Mouse (Mus musculus) stomach, postnatal 0 days (tissue): ENCODE results near the gene Stk38. TPM values are rescaled to one million over a fixed set of nuclear protein-coding genes. Genes with fewer than 3 reads are reported as not detected.

Source experiments
- ATAC-seq: fragments of 200-750 bp; cut with Nextera tagmentation; 2 replicates; pipeline ENCODE4 v1.8.0; 2017; ENCODE audit not compliant: low FRiP score, low TSS enrichment
- DNase-seq: peaks from one replicate; pipeline ENCODE4 v3.0.0-alpha.2; 2016; ENCODE audit warnings: low spot score
- H3K27ac ChIP-seq: fragments of 300-500 bp; sonication (generic); replicated peaks from 2 replicates; pipeline ENCODE4 v1.5.1; 2014; ENCODE audit warnings: mild to moderate bottlenecking, control low read depth
- H3K27me3 ChIP-seq: fragments of 300-500 bp; sonication (generic); 2 replicates; pipeline ENCODE4 v1.6.1; 2014; ENCODE audit warnings: low read length; ENCODE audit not compliant: control insufficient read depth, insufficient read depth
- H3K36me3 ChIP-seq: fragments of 300-500 bp; sonication (generic); 2 replicates; pipeline ENCODE4 v1.6.1; 2014; ENCODE audit warnings: low read length, mixed read lengths; ENCODE audit not compliant: control insufficient read depth, insufficient read depth
- H3K4me1 ChIP-seq: fragments of 300-500 bp; sonication (generic); replicated peaks from 2 replicates; pipeline ENCODE4 v1.6.1; 2014; ENCODE audit warnings: antibody characterized with exemption; ENCODE audit not compliant: control insufficient read depth, insufficient read depth
- H3K4me2 ChIP-seq: fragments of 300-500 bp; sonication (generic); replicated peaks from 2 replicates; pipeline ENCODE4 v1.6.1; 2014; ENCODE audit warnings: low read depth, mild to moderate bottlenecking, control low read depth, moderate library complexity
- H3K4me3 ChIP-seq: fragments of 300-500 bp; sonication (generic); 2 replicates; pipeline ENCODE4 v1.5.1; 2014; ENCODE audit warnings: low read depth, low read length, control low read depth
- H3K9ac ChIP-seq: fragments of 300-500 bp; sonication (generic); 2 replicates; pipeline ENCODE4 v1.6.1; 2014; ENCODE audit warnings: mild to moderate bottlenecking, low read length, control low read depth, mixed read lengths
- H3K9me3 ChIP-seq: fragments of 300-500 bp; sonication (generic); 2 replicates; pipeline ENCODE4 v1.6.1; 2016; ENCODE audit warnings: low read length; ENCODE audit not compliant: control insufficient read depth
- CTCF ChIP-seq: IDR thresholded peaks from 2 replicates; pipeline ENCODE4 v1.5.1; 2016; ENCODE audit warnings: antibody characterized with exemption, low read depth, mild to moderate bottlenecking, moderate library complexity
- EP300 ChIP-seq: optimal IDR thresholded peaks from 2 replicates; pipeline ENCODE3; 2016; ENCODE audit warnings: antibody characterized with exemption
- WGBS: fragments of 180-500 bp; shearing (Covaris S2); extraction: QIAGEN DNeasy Blood & Tissue Kit; methylation state at CpG from one replicate; pipeline ENCODE4 v1.1.7; 2014; 5-methylcytosine and 5-hydroxymethylcytosine counted together
- polyA plus RNA-seq: library from polyadenylated mRNA; unstranded; fragments of >200 nt; fragmentation: Nextera tagmentation; extraction: Ambion mirVana; gene quantifications from 2 replicates; pipeline ENCODE4 v1.2.1, GENCODE M21; 2015

Stk38 gene
- polyA plus RNA-seq, 1 experiment from 2014 or later, result 64.8 TPM

DNA sequence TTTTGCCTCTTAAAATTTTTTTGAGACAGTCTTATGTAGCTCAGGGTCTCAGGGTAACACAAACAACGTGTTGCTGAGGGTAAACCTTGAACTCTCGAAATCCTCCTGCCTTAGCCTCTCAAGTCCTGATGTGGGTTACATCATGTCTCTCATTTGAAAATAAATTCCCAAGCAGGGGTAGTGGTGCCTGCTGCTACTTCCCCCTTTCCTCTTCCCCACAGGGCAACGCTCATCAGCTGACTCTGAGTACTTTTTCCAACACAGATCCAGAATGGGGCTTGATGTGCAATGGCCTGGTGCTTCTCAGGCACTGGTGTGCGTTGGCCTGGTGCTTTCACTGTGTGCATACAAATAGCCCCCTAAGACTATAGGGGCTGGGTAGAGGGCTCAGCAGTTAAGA is 1.4 kb upstream of the Stk38 start:
- no peaks in the 10 kb centered on the region for H3K9me3 ChIP-seq
- no peak for ATAC-seq
- H3K36me3 ChIP-seq, result no peaks in the 10 kb centered on the region
- no peak overlapping the region for H3K4me3 ChIP-seq
- no peak for DNase-seq
- H3K4me1 ChIP-seq, result no peaks in the 10 kb centered on the region
- 89% methylated on average over 4 of the region's 4 CpGs for WGBS
- no peak overlapping the region for H3K9ac ChIP-seq
- H3K27me3 ChIP-seq, result no peaks in the 10 kb centered on the region
- no peak overlapping the region for H3K27ac ChIP-seq
- no peak overlapping the region for H3K4me2 ChIP-seq
- no peak for TF ChIP-seq CTCF
- no peak for TF ChIP-seq EP300

DNA sequence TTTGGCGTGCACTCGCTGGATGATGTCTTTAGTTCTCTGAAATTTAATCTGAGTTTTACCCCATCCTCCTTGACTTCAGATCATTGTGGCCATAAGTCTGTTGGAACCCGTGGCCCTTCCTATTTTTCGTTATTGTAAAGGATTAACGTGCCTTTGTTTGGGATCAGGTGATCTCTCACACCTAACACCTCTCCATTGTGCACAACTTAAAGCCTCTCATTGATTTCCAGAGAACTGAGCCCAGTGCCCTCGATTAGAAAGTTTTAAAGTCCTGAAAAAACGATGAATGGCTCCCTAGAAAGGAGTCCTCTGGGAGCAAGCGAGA is 493 bp upstream of the Stk38 start:
- Histone ChIP-seq H3K9ac (peak overlapping the region; percentile 95), H3K4me2 (peak overlapping the region; percentile 88), H3K27ac (peak overlapping the region; percentile 95), H3K9me3 (no peaks in the 10 kb centered on the region), H3K27me3 (no peaks in the 10 kb centered on the region), H3K4me3 (peak overlapping the region; percentile 95), H3K4me1 (no peaks in the 10 kb centered on the region), H3K36me3 (no peaks in the 10 kb centered on the region)
- peak; percentile 2; the same call in 1 of the 2 replicates for ATAC-seq
- no peak for DNase-seq
- TF ChIP-seq CTCF, result no peak
- no peak for TF ChIP-seq EP300
- 11% methylated on average over 8 of the region's 8 CpGs for WGBS

DNA sequence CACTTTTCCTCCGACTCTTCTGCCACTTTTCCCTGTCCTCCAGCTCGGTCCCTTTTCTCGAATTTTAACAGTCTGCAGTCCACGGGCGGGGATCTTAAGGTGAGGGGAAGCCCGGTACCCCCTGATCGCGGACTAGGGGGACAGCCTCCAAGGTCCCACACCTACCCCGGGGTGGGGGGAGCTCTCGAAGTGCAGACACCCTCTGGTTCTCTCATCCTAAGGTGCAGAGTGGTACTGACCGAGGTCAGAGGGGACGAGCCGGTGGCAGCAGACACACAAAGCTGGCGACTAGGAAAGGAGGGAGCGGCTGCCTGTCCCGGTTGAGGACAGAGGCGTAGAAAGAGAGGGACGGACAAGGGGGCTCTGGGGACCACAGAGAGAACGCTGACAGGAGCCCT is 553 bp downstream of the Stk38 start:
- ATAC-seq, result peak; percentile 46
- Histone ChIP-seq H3K9me3 (no peaks in the 10 kb centered on the region), H3K4me2 (peak overlapping the region; percentile 88), H3K27ac (peak overlapping the region; percentile 95), H3K36me3 (no peaks in the 10 kb centered on the region), H3K4me3 (peak overlapping the region; percentile 95), H3K9ac (peak overlapping the region; percentile 95), H3K27me3 (no peaks in the 10 kb centered on the region), H3K4me1 (no peaks in the 10 kb centered on the region)
- TF ChIP-seq EP300, result no peak
- no peak for TF ChIP-seq CTCF
- no peak for DNase-seq
- WGBS, result under 1% methylated on average over 19 of the region's 19 CpGs

DNA sequence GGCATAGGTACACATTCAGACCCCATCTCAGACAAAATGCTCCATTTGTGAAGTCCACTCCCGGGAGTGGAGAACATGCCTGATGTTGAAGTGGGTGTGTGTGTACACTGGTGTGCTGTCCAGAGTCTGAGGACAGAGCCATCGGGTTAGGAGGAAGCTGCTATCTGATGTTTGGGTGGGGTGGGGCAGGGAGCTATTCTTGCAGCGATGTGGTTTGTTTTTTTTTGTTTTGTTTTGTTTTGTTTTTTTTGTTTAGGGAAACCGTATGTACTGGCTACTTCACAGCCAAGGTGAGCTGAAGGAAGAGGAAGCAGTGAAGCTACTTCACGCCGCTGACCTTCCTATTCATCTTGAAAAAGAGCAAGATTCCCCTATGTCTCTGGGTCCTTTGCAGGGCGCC is 983 bp downstream of the Stk38 start:
- no peaks in the 10 kb centered on the region for H3K27me3 ChIP-seq
- H3K9me3 ChIP-seq, result no peaks in the 10 kb centered on the region

DNA sequence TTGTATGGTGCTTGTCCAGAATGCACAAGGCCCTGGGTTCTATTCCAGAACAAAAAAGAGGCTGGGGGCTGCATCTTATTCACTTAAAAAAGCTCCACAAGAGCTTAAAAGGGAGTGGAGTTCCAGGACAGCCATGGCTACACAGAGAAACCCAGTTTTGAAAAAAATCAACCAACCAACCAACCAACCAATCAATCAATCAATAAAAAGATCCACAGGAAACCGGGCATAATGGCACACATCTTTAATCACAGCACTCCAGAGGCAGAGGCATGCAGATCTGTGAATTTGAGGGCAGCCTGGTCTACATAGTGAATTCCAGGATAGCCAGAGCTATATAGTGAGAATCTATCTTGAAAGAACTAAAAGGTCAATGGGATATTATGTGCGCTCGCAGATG is 2.8 kb downstream of the Stk38 start:
- no peak overlapping the region for H3K4me3 ChIP-seq
- ATAC-seq (no peak), DNase-seq (no peak)
- WGBS, result 85% methylated on average over 3 of the region's 3 CpGs
- no peaks in the 10 kb centered on the region for H3K4me1 ChIP-seq
- H3K9ac ChIP-seq, result no peak overlapping the region
- TF ChIP-seq CTCF, result no peak
- TF ChIP-seq EP300, result no peak
- no peaks in the 10 kb centered on the region; the same call in 1 of the 2 replicates for H3K36me3 ChIP-seq
- H3K9me3 ChIP-seq, result no peaks in the 10 kb centered on the region
- H3K4me2 ChIP-seq, result no peak overlapping the region
- H3K27ac ChIP-seq, result no peak overlapping the region
- no peaks in the 10 kb centered on the region for H3K27me3 ChIP-seq

More for the DNA sequence above, 983 bp downstream of the Stk38 start:
- Histone ChIP-seq H3K4me2 (peak overlapping the region; percentile 88), H3K9ac (peak overlapping the region; percentile 95), H3K4me1 (no peaks in the 10 kb centered on the region), H3K27ac (peak overlapping the region; percentile 95), H3K36me3 (no peaks in the 10 kb centered on the region), H3K4me3 (peak overlapping the region; percentile 95)
- DNase-seq (no peak), ATAC-seq (no peak)
- 3% methylated on average over 7 of the region's 7 CpGs for WGBS
- TF ChIP-seq EP300 (no peak), CTCF (no peak)

DNA sequence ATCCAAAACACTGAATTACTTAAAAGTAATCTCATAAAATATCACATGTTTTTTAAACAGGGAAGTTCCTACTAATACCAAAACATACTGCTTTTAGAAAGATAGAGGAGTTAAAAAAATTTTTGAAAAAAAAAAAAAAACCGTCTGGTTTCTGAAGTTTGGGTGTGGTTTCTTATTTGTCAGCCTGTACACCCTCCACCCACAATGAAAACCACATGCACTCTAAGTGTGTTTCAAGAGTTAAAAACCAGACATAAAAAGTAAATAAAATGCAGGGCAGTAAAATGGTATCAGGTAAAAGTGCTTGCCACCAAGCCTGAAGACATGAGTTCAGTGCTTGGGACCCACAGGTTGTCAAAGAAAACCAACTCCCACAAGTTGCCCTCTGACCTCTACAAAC is 4.1 kb downstream of the Stk38 start:
- Histone ChIP-seq H3K4me1 (no peaks in the 10 kb centered on the region), H3K4me2 (no peak overlapping the region), H3K4me3 (no peak overlapping the region), H3K9ac (no peak overlapping the region), H3K36me3 (no peaks in the 10 kb centered on the region; the same call in 1 of the 2 replicates), H3K9me3 (no peaks in the 10 kb centered on the region), H3K27ac (no peak overlapping the region), H3K27me3 (no peaks in the 10 kb centered on the region)
- DNase-seq (no peak), ATAC-seq (no peak)
- WGBS, result 35% methylated on average over 1 of the region's 1 CpGs
- no peak for TF ChIP-seq EP300
- no peak for TF ChIP-seq CTCF
